8 mouse cellular contexts compared by ENCODE assay signal in the genomic region with DNA sequence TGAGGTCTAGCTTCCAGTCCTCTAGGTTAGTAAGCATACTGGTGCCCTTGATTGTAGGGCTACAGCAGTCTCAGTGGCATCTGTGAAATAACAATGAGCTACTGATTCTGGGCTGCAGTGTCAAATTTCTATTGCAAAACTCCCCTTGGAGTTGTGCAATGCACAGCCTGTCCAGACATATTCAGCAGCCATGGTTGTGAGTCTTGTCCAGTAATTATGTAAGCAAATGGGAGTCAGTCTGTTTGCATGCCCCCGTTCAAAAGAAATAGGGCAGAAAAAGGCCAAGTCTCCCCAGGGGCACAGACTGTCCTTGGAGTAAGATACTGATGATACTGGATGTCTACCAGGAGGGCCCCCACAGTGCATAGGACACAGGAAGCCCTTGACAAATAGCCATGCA.
DNase-seq lines count a peak whose midpoint lies in the region; TF ChIP-seq lines count a peak whose summit lies in the region.
"Had no signal": no experiment of that assay in that cellular context is flagged by ENCODE, and none has a peak within 500 bp of the region (broad histone marks: within the 10 kb centered on the region; RNA-seq: fewer than 3 reads in every experiment).

No protein-coding gene starts in this region.

- H3K27ac ChIP-seq in midbrain, embryonic 10.5 days (replicated peaks): no peak overlapping the region
- H3K27ac ChIP-seq: limb, embryonic 12.5 days had no signal

- no peaks in the 10 kb centered on the region for H3K27me3 ChIP-seq in myocyte (ENCODE audit: control insufficient read depth, insufficient read depth, insufficient read length)
- no peaks in the 10 kb centered on the region for H3K27me3 ChIP-seq in midbrain, embryonic 10.5 days (ENCODE audit: low read depth, poor library complexity, severe bottlenecking)
- H3K27me3 ChIP-seq: limb, embryonic 12.5 days had no signal

- H3K36me3 ChIP-seq in myocyte (ENCODE audit: control insufficient read depth, insufficient read depth): no peaks in the 10 kb centered on the region
- no peaks in the 10 kb centered on the region for H3K36me3 ChIP-seq in midbrain, embryonic 10.5 days
- H3K36me3 ChIP-seq: limb, embryonic 12.5 days had no signal

- H3K4me3 ChIP-seq in myocyte: no peak overlapping the region
- H3K4me3 ChIP-seq in midbrain, embryonic 10.5 days: no peak overlapping the region
- H3K4me3 ChIP-seq: limb, embryonic 12.5 days had no signal

- H3ac ChIP-seq in myocyte (ENCODE audit: control insufficient read depth, insufficient read length): no peak overlapping the region

- no peak overlapping the region for H3K4me2 ChIP-seq in myocyte (ENCODE audit: low read depth)
- H3K4me2 ChIP-seq: limb, embryonic 12.5 days had no signal

- WGBS in midbrain, embryonic 10.5 days: 77% methylated on average over 1 of the region's 1 CpGs

- DNase-seq in retina, postnatal 1 day: peak; percentile 43
- no peak for DNase-seq in retina, embryonic 14.5 days (ENCODE audit: low spot score)
- DNase-seq in cerebellum, adult 9-10 months: peak; percentile 61
- peak; percentile 67 to 71 for DNase-seq in heart, adult 9 months (ENCODE audit: low spot score in 2 of 2)
- no peak for DNase-seq in frontal cortex, postnatal 10 days (ENCODE audit: low spot score in 2 of 2)
- DNase-seq in midbrain, embryonic 10.5 days (ENCODE audit: low spot score): no peak

- H3K9me3 ChIP-seq in midbrain, embryonic 10.5 days (replicated peaks): no peaks in the 10 kb centered on the region
- H3K9me3 ChIP-seq: limb, embryonic 12.5 days had no signal

- no peaks in the 10 kb centered on the region for H3K79me2 ChIP-seq in myocyte (ENCODE audit: control insufficient read depth, insufficient read depth)

- TF ChIP-seq POLR2A in myocyte (IDR thresholded peaks at IDR 0.05; ENCODE audit: insufficient read length, low read depth): no peak

- no peaks in the 10 kb centered on the region for H3K4me1 ChIP-seq in midbrain, embryonic 10.5 days

TF ChIP-seq in myocyte, 11 proteins besides CTCF, POLR2A, EP300 and RAD21:
- TF ChIP-seq REST (IDR thresholded peaks at IDR 0.05; ENCODE audit: insufficient read depth, insufficient read length) (no peak), MYOG (IDR thresholded peaks at IDR 0.05; ENCODE audit: control insufficient read depth in 1 of 3, insufficient read depth in 1 of 3, insufficient read length in 2 of 3, low read depth in 2 of 3) (no peak), CEBPB (IDR thresholded peaks at IDR 0.05; ENCODE audit: insufficient read depth, poor library complexity, severe bottlenecking) (peak; percentile 88)

Comparison
In these comparisons a context has a peak if more than half of its experiments do, and no peak if none do; other contexts are left out.
1. DNase-seq: peak in retina, postnatal 1 day (single experiment), cerebellum, adult 9-10 months (single experiment) and heart, adult 9 months (2 of 2); none in retina, embryonic 14.5 days (single experiment), frontal cortex, postnatal 10 days (0 of 2) and midbrain, embryonic 10.5 days (single experiment).